Mouse (Mus musculus) lung, embryonic 15.5 days (tissue): ENCODE measurements around the gene Vmn1r209. TPM values are rescaled to one million over a fixed set of nuclear protein-coding genes. Genes with fewer than 3 reads are reported as not detected.

ENCODE experiments used
- polyA plus RNA-seq: library from polyadenylated mRNA; unstranded; fragments of >200 nt; fragmentation: Nextera tagmentation; extraction: Ambion mirVana; gene quantifications from 2 replicates; pipeline ENCODE4 v1.2.1, GENCODE M21; 2015

The Vmn1r209 gene
- polyA plus RNA-seq, 1 experiment from 2014 or later = not detected

Other genes starting within 250 kb of the Vmn1r209 start
- gene Vmn1r205, start 216.7 kb downstream of the Vmn1r209 start, polyA plus RNA-seq = not detected in 2 replicates
- not detected in 2 replicates for gene Vmn1r206, start 185.4 kb downstream of the Vmn1r209 start, polyA plus RNA-seq
- gene Vmn1r207-ps, start 80.1 kb downstream of the Vmn1r209 start, polyA plus RNA-seq = not detected in 2 replicates
- not detected in 2 replicates for gene Vmn1r208, start 32.3 kb downstream of the Vmn1r209 start, polyA plus RNA-seq
- not detected in 2 replicates for gene Vmn1r210, start 21.7 kb upstream of the Vmn1r209 start, polyA plus RNA-seq
- not detected in 2 replicates for gene Vmn1r211, start 47.9 kb upstream of the Vmn1r209 start, polyA plus RNA-seq
- not detected in 2 replicates for gene Vmn1r212, start 74.5 kb upstream of the Vmn1r209 start, polyA plus RNA-seq
- not detected in 2 replicates for gene Vmn1r213, start 198.0 kb upstream of the Vmn1r209 start, polyA plus RNA-seq
- not detected in 2 replicates for gene Vmn1r214, start 220.7 kb upstream of the Vmn1r209 start, polyA plus RNA-seq